Mouse (Mus musculus): ENCODE measurements around the gene Tigd4.
"Not testable (repeated sequence)": the region's sequence is repeated elsewhere in the genome, so short reads cannot be mapped to it uniquely, and the experiment has no call there.

Tigd4 gene

GRCm38 (mm10) chr3:84593274-84593673 is at the start of gene Tigd4:
Gene Tigd4, plus strand, starts transcription at chr3:84593574.
- DNase-seq (ENCODE audit: low spot score) = no peak

- peak; percentile 36 for DNase-seq (ENCODE audit: low spot score)
Observed at GRCm38 (mm10) chr3:84547177-84547576, 46.2 kb upstream of the Tigd4 start.

GRCm38 (mm10) chr3:84555780-84556179 is 37.6 kb upstream of the Tigd4 start:
- no peak for DNase-seq (ENCODE audit: low spot score)

GRCm38 (mm10) chr3:84558301-84558700 is 35.1 kb upstream of the Tigd4 start:
- DNase-seq (ENCODE audit: low spot score) = no peak

GRCm38 (mm10) chr3:84562911-84563310 is 30.5 kb upstream of the Tigd4 start:
- not testable (repeated sequence) for DNase-seq (ENCODE audit: low spot score)

- no peak for DNase-seq (ENCODE audit: low spot score)
Observed at GRCm38 (mm10) chr3:84563415-84563814, 30.0 kb upstream of the Tigd4 start.

GRCm38 (mm10) chr3:84568540-84568939 is 24.8 kb upstream of the Tigd4 start:
- no peak for DNase-seq (ENCODE audit: low spot score)

GRCm38 (mm10) chr3:84569587-84569986 is 23.8 kb upstream of the Tigd4 start:
- DNase-seq (ENCODE audit: low spot score) = no peak

- no peak for DNase-seq (ENCODE audit: low spot score)
Observed at GRCm38 (mm10) chr3:84570501-84570900, 22.9 kb upstream of the Tigd4 start.

- DNase-seq (ENCODE audit: low spot score) = no peak
Observed at GRCm38 (mm10) chr3:84580716-84581115, 12.7 kb upstream of the Tigd4 start.

GRCm38 (mm10) chr3:84581696-84582022 is 11.7 kb upstream of the Tigd4 start:
- DNase-seq (ENCODE audit: low spot score) = no peak

- DNase-seq (ENCODE audit: low spot score) = peak; percentile 91
Observed at GRCm38 (mm10) chr3:84582023-84582912, 11.1 kb upstream of the Tigd4 start, which contains the start of gene Arfip1. Gene Arfip1, minus strand, starts transcription at chr3:84582625.

GRCm38 (mm10) chr3:84582913-84583276 is 10.5 kb upstream of the Tigd4 start:
- DNase-seq (ENCODE audit: low spot score) = no peak

GRCm38 (mm10) chr3:84586736-84587135 is 6.6 kb upstream of the Tigd4 start:
- no peak for DNase-seq (ENCODE audit: low spot score)

GRCm38 (mm10) chr3:84594894-84595676 is 1.7 kb downstream of the Tigd4 start:
- DNase-seq (ENCODE audit: low spot score) = no peak

- no peak for DNase-seq (ENCODE audit: low spot score)
Observed at GRCm38 (mm10) chr3:84595677-84596234, 2.4 kb downstream of the Tigd4 start.

GRCm38 (mm10) chr3:84597996-84598734 is 4.8 kb downstream of the Tigd4 start:
- DNase-seq (ENCODE audit: low spot score) = no peak

GRCm38 (mm10) chr3:84598756-84599155 is 5.4 kb downstream of the Tigd4 start:
- no peak for DNase-seq (ENCODE audit: low spot score)

GRCm38 (mm10) chr3:84601870-84602495 is 8.6 kb downstream of the Tigd4 start:
- no peak for DNase-seq (ENCODE audit: low spot score)

GRCm38 (mm10) chr3:84602759-84603158 is 9.4 kb downstream of the Tigd4 start:
- DNase-seq (ENCODE audit: low spot score) = no peak

- no peak for DNase-seq (ENCODE audit: low spot score)
Observed at GRCm38 (mm10) chr3:84603212-84603611, 9.8 kb downstream of the Tigd4 start.
